Mouse (Mus musculus): ENCODE results near the gene Ctdspl. TPM values are rescaled to one million over a fixed set of nuclear protein-coding genes. Genes with fewer than 3 reads are reported as not detected.

Gene Ctdspl
- polyA plus RNA-seq, 1 experiment from 2014 or later = 9.0 TPM

DNA sequence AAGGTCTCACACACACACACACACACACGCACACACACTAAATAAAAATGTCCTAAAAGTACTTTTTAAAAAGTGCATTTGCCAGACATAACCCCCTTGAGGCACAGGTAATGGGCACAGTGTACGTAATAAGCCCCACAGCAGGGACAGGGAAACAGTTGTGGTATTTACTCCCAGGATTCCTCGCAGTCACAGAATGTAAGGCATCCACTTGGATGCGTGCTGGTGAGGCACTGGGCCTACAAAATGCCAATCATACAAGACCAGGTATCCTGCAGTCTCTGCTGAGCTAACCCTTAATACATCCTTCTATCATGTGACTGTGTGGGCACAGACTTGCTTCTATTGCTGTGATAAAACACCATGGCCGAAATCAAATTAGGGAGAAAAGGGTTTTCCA is 22.2 kb downstream of the Ctdspl start:
- H3K4me3 ChIP-seq (ENCODE audit: low read depth, low read length) = no peak overlapping the region
- no peak overlapping the region for H3K9ac ChIP-seq (ENCODE audit: low read length)
- no peak overlapping the region for H3K4me2 ChIP-seq (ENCODE audit: low read depth, low read length, severe bottlenecking)
- ATAC-seq (replicated peaks; ENCODE audit: low FRiP score) (no peak), DNase-seq (ENCODE audit: low spot score) (no peak)
- no peaks in the 10 kb centered on the region for H3K36me3 ChIP-seq (ENCODE audit: control insufficient read depth, insufficient read depth, low read length)
- no peaks in the 10 kb centered on the region for H3K9me3 ChIP-seq (ENCODE audit: control insufficient read depth, low read length)
- no peaks in the 10 kb centered on the region for H3K27me3 ChIP-seq (ENCODE audit: control insufficient read depth, insufficient read depth, low read length)
- WGBS = 91% methylated on average over 5 of the region's 5 CpGs
- H3K4me1 ChIP-seq (replicated peaks; ENCODE audit: control insufficient read depth, insufficient read depth, low read length) = no peaks in the 10 kb centered on the region
- H3K27ac ChIP-seq (ENCODE audit: low read depth, low read length) = no peak overlapping the region

DNA sequence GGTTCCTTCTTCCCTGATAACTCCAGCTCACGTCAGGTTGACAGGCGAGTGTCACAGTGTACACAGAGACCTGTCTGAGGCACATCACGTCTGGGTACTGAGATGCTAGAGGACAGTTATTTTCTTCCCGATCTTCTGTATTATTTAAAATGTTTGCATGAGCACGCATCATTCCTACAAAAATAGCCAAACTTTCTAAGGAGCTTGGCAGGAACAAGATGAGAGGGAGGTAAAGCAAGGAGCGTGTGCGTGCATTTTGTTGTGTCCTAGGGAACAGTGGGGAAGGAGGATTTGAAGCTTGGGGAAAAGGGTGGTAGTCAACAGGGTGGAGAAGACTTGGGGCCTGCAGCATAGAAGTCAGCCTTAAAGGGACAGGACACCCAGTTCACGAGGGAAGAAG is 22.9 kb downstream of the Ctdspl start:
- ATAC-seq (replicated peaks; ENCODE audit: low FRiP score) (no peak), DNase-seq (ENCODE audit: low spot score) (no peak)
- WGBS = 94% methylated on average over 8 of the region's 8 CpGs
- Histone ChIP-seq H3K9me3 (ENCODE audit: control insufficient read depth, low read length) (no peaks in the 10 kb centered on the region), H3K4me3 (ENCODE audit: low read depth, low read length) (no peak overlapping the region), H3K9ac (ENCODE audit: low read length) (no peak overlapping the region), H3K4me2 (ENCODE audit: low read depth, low read length, severe bottlenecking) (no peak overlapping the region), H3K4me1 (replicated peaks; ENCODE audit: control insufficient read depth, insufficient read depth, low read length) (no peaks in the 10 kb centered on the region), H3K27me3 (ENCODE audit: control insufficient read depth, insufficient read depth, low read length) (no peaks in the 10 kb centered on the region), H3K27ac (ENCODE audit: low read depth, low read length) (no peak overlapping the region), H3K36me3 (ENCODE audit: control insufficient read depth, insufficient read depth, low read length) (no peaks in the 10 kb centered on the region)

DNA sequence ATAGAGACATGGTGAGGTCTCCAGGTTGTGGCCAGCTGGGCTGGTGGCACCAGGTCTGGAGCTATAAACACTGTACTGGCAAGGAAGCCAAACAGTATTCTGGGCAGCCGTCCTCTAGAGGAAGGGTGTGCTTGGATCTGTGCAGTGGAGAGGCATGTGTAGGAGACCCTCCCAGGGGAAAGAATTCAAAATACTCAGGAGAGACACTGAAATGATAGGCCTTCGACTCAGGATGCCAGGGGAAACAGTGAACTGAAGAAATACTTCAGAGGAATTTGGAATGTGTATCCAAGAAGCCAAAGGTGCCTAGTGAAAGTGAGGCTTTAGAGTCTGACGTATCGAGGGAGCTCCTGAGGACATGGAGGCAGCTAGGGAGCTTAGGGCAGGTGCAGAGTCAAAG is 23.4 kb downstream of the Ctdspl start:
- H3K9me3 ChIP-seq (ENCODE audit: control insufficient read depth, low read length) = no peaks in the 10 kb centered on the region
- H3K27ac ChIP-seq (ENCODE audit: low read depth, low read length) = no peak overlapping the region
- no peak overlapping the region for H3K9ac ChIP-seq (ENCODE audit: low read length)
- H3K4me2 ChIP-seq (ENCODE audit: low read depth, low read length, severe bottlenecking) = no peak overlapping the region
- 77% methylated on average over 4 of the region's 4 CpGs for WGBS
- no peaks in the 10 kb centered on the region for H3K4me1 ChIP-seq (replicated peaks; ENCODE audit: control insufficient read depth, insufficient read depth, low read length)
- no peak for ATAC-seq (replicated peaks; ENCODE audit: low FRiP score)
- no peak overlapping the region for H3K4me3 ChIP-seq (ENCODE audit: low read depth, low read length)
- no peak for DNase-seq (ENCODE audit: low spot score)
- H3K36me3 ChIP-seq (ENCODE audit: control insufficient read depth, insufficient read depth, low read length) = no peaks in the 10 kb centered on the region
- H3K27me3 ChIP-seq (ENCODE audit: control insufficient read depth, insufficient read depth, low read length) = no peaks in the 10 kb centered on the region

DNA sequence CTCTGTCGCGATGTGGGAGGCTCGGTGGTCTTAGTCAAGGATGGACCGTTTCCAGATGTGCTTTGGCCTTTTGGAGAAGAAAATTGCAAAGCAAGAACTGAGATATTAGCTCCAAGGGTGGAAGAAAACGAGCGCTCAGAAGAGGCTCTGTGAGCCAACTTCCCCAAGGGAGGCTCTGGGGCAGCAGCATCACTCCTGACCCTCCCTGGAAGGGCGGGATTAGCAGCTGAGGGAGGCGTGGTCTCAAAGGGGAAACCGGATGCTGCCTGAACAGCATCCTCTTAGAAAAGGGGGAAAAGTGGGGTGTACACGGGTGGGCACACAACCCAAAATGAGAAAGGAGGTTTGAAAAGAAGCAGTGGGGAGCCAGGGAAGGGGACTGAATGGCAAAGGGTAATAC is 23.8 kb downstream of the Ctdspl start:
- 74% methylated on average over 10 of the region's 10 CpGs for WGBS
- DNase-seq (ENCODE audit: low spot score) (no peak), ATAC-seq (replicated peaks; ENCODE audit: low FRiP score) (no peak)
- H3K4me3 ChIP-seq (ENCODE audit: low read depth, low read length) = no peak overlapping the region
- H3K27me3 ChIP-seq (ENCODE audit: control insufficient read depth, insufficient read depth, low read length) = no peaks in the 10 kb centered on the region
- H3K9ac ChIP-seq (ENCODE audit: low read length) = no peak overlapping the region
- no peak overlapping the region for H3K4me2 ChIP-seq (ENCODE audit: low read depth, low read length, severe bottlenecking)
- no peaks in the 10 kb centered on the region for H3K4me1 ChIP-seq (replicated peaks; ENCODE audit: control insufficient read depth, insufficient read depth, low read length)
- no peaks in the 10 kb centered on the region for H3K36me3 ChIP-seq (ENCODE audit: control insufficient read depth, insufficient read depth, low read length)
- no peak overlapping the region for H3K27ac ChIP-seq (ENCODE audit: low read depth, low read length)
- no peaks in the 10 kb centered on the region for H3K9me3 ChIP-seq (ENCODE audit: control insufficient read depth, low read length)

DNA sequence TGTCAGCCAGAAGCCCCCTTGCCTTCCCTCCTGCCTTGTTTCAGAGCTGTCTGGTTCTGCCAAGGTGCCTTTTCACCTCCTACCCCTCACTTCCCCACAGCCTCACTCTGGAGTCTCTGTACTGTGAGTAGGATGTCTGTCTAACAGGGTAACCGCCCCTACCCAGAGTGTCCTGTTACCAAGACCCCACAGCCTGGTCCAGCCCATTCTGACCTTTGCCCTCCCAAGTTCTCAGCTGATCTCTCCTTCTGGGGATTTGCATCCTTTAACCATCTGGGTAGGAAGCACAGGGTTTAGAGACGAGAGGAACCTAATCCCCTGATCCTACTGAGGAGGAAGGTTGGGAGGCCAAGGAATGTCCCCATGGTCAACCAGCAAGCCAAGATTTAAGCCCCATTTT is 24.5 kb downstream of the Ctdspl start:
- WGBS = 39% methylated on average over 2 of the region's 2 CpGs
- DNase-seq (ENCODE audit: low spot score) = no peak
- Histone ChIP-seq H3K4me1 (replicated peaks; ENCODE audit: control insufficient read depth, insufficient read depth, low read length) (no peaks in the 10 kb centered on the region), H3K36me3 (ENCODE audit: control insufficient read depth, insufficient read depth, low read length) (no peaks in the 10 kb centered on the region), H3K9me3 (ENCODE audit: control insufficient read depth, low read length) (no peaks in the 10 kb centered on the region), H3K27ac (ENCODE audit: low read depth, low read length) (no peak overlapping the region), H3K4me2 (ENCODE audit: low read depth, low read length, severe bottlenecking) (no peak overlapping the region), H3K4me3 (ENCODE audit: low read depth, low read length) (no peak overlapping the region), H3K9ac (ENCODE audit: low read length) (no peak overlapping the region), H3K27me3 (ENCODE audit: control insufficient read depth, insufficient read depth, low read length) (no peaks in the 10 kb centered on the region)
- ATAC-seq (replicated peaks; ENCODE audit: low FRiP score) = no peak

DNA sequence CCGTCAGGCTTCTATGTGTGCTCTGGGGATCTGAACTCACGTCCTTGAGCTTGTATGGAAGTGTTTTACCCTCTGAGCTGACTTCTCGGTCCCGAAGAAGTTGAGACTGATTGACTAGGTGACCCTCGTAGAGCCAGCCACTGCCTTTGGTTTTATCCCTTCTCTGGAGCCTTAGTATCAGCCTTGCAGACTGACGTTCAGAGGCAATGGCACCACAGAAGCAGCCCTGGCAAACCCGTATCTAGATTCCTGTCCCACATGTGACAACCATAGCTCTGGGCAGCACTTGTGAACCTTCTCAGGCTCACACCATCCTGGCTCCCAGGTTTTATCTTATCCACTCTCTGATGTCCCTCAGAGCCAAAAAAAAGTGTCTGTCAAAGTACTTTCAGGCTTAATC is 25.1 kb downstream of the Ctdspl start:
- H3K36me3 ChIP-seq (ENCODE audit: control insufficient read depth, insufficient read depth, low read length) = no peaks in the 10 kb centered on the region
- H3K27me3 ChIP-seq (ENCODE audit: control insufficient read depth, insufficient read depth, low read length) = no peaks in the 10 kb centered on the region
- no peak overlapping the region for H3K4me3 ChIP-seq (ENCODE audit: low read depth, low read length)
- H3K27ac ChIP-seq (ENCODE audit: low read depth, low read length) = no peak overlapping the region
- WGBS = 93% methylated on average over 7 of the region's 7 CpGs
- H3K4me1 ChIP-seq (replicated peaks; ENCODE audit: control insufficient read depth, insufficient read depth, low read length) = no peaks in the 10 kb centered on the region
- no peak overlapping the region for H3K9ac ChIP-seq (ENCODE audit: low read length)
- no peak for DNase-seq (ENCODE audit: low spot score)
- no peaks in the 10 kb centered on the region for H3K9me3 ChIP-seq (ENCODE audit: control insufficient read depth, low read length)
- no peak overlapping the region for H3K4me2 ChIP-seq (ENCODE audit: low read depth, low read length, severe bottlenecking)
- no peak for ATAC-seq (replicated peaks; ENCODE audit: low FRiP score)

DNA sequence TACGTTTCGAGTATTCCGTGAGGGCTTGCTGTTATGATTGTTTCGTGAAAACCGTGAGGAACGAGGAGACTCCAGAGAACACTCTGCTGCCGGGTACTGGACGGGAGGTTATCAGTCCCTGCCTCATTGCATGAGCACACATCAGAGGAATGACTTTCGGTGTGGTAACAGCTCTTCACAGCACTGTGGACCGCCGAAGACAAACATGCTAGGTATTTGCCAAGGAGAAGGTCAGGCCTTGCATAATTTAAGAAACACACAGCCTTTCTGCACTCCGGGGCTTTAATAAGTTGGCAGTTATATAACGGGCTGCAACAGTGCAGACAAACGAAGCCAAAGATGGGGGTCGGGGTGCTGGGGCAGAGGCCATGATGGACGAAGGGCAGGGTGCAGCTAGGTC is 25.9 kb downstream of the Ctdspl start:
- H3K4me1 ChIP-seq (replicated peaks; ENCODE audit: control insufficient read depth, insufficient read depth, low read length) = no peaks in the 10 kb centered on the region
- H3K9me3 ChIP-seq (ENCODE audit: control insufficient read depth, low read length) = no peaks in the 10 kb centered on the region
- WGBS = 95% methylated on average over 16 of the region's 16 CpGs
- H3K27me3 ChIP-seq (ENCODE audit: control insufficient read depth, insufficient read depth, low read length) = no peaks in the 10 kb centered on the region
- ATAC-seq (replicated peaks; ENCODE audit: low FRiP score) (no peak), DNase-seq (ENCODE audit: low spot score) (no peak)
- no peaks in the 10 kb centered on the region for H3K36me3 ChIP-seq (ENCODE audit: control insufficient read depth, insufficient read depth, low read length)
- H3K4me3 ChIP-seq (ENCODE audit: low read depth, low read length) = no peak overlapping the region
- no peak overlapping the region for H3K27ac ChIP-seq (ENCODE audit: low read depth, low read length)
- no peak overlapping the region for H3K9ac ChIP-seq (ENCODE audit: low read length)
- H3K4me2 ChIP-seq (ENCODE audit: low read depth, low read length, severe bottlenecking) = no peak overlapping the region

DNA sequence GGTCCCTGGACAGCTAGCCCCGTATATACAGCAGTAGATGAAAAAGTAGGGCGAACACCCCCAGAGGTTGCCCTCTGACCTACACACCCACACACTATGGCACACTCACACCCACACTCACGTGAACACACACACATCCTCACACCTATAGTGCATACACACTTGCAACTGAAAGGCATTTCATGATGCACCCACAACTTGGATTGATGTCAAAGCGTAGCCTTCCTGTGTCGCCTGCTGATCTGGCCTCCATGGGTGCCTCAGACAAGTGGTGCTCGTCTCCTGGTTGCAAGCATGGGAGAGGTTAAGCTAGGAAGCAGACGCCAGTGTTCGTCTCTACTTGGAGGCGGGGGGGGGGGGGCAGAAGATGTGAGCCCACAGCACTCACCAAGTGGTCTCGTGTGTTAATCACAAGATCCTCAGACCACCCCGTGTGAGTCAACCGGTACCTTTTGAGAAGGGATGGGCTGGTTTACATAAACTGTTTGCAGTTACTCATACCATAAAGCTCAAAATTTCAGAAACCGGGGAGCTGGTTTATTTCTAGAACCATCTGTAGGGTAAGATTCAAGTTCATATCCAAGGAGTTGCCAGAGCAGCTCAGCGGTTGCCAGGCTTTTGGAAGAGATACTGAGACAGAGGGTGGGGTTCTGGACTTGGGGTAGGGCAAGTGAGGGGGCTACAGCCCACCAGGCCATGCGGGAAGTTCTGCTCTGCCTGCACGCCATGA is 27.4 kb downstream of the Ctdspl start:
- no peak for ATAC-seq (replicated peaks; ENCODE audit: low FRiP score)
- WGBS = 93% methylated on average over 16 of the region's 16 CpGs
- H3K27ac ChIP-seq (ENCODE audit: low read depth, low read length) = no peak overlapping the region

DNA sequence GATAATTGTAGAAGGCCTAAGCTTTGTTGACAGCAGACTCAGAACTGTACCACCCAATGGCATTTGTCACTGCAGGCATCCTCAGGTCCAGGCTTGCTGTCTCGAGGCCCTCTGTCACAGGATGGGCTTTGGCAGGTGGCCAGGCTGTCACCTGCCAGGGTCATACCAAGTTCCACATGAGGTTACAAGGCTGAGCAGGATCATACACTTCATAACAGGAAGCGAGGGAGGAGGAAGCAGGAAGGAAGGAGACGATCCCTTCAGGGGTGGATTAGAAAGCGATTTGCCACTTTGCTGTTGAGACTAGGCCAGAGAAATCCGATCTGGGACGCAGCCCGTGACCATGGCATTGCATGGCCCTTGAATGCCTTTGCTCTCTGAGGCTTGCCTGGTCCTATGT is 32.5 kb downstream of the Ctdspl start:
- H3K4me2 ChIP-seq (ENCODE audit: low read depth, low read length, severe bottlenecking) = no peak overlapping the region
- no peak overlapping the region for H3K4me3 ChIP-seq (ENCODE audit: low read depth, low read length)
- H3K36me3 ChIP-seq (ENCODE audit: control insufficient read depth, insufficient read depth, low read length) = no peaks in the 10 kb centered on the region
- ATAC-seq (replicated peaks; ENCODE audit: low FRiP score) = no peak
- no peaks in the 10 kb centered on the region for H3K27me3 ChIP-seq (ENCODE audit: control insufficient read depth, insufficient read depth, low read length)
- 84% methylated on average over 7 of the region's 7 CpGs for WGBS
- no peaks in the 10 kb centered on the region for H3K9me3 ChIP-seq (ENCODE audit: control insufficient read depth, low read length)
- DNase-seq (ENCODE audit: low spot score) = no peak
- no peak overlapping the region for H3K27ac ChIP-seq (ENCODE audit: low read depth, low read length)
- H3K4me1 ChIP-seq (replicated peaks; ENCODE audit: control insufficient read depth, insufficient read depth, low read length) = no peaks in the 10 kb centered on the region
- H3K9ac ChIP-seq (ENCODE audit: low read length) = no peak overlapping the region

More for the DNA sequence above, 27.4 kb downstream of the Ctdspl start:
- Histone ChIP-seq H3K4me2 (ENCODE audit: low read depth, low read length, severe bottlenecking) (no peak overlapping the region), H3K9ac (ENCODE audit: low read length) (no peak overlapping the region), H3K27me3 (ENCODE audit: control insufficient read depth, insufficient read depth, low read length) (no peaks in the 10 kb centered on the region), H3K9me3 (ENCODE audit: control insufficient read depth, low read length) (no peaks in the 10 kb centered on the region), H3K36me3 (ENCODE audit: control insufficient read depth, insufficient read depth, low read length) (no peaks in the 10 kb centered on the region), H3K4me3 (ENCODE audit: low read depth, low read length) (no peak overlapping the region), H3K4me1 (replicated peaks; ENCODE audit: control insufficient read depth, insufficient read depth, low read length) (no peaks in the 10 kb centered on the region)
- DNase-seq (ENCODE audit: low spot score) = no peak
